Mouse (Mus musculus): ENCODE data around the gene 2010111I01Rik. TPM values are rescaled to one million over a fixed set of nuclear protein-coding genes. Genes with fewer than 3 reads are reported as not detected.
A peak's percentile ranks its signal among the peaks of the same experiment; 100 is the strongest.

The 2010111I01Rik gene
- polyA plus RNA-seq, 2 experiments: 10.7 to 13.6 TPM

- no peak for TF ChIP-seq EP300 (IDR thresholded peaks at IDR 0.05; ENCODE audit: low read depth)
- TF ChIP-seq CTCF (IDR thresholded peaks at IDR 0.05; ENCODE audit: low read depth): peak; percentile 66
Measured at GRCm38 (mm10) chr13:63046206-63047020, 81.7 kb downstream of the 2010111I01Rik start.

GRCm38 (mm10) chr13:63063706-63064105, 99.0 kb downstream of the 2010111I01Rik start:
- H3K36me3 ChIP-seq (replicated peaks; ENCODE audit: control insufficient read depth, insufficient read depth, low read depth): no peaks in the 10 kb centered on the region
- TF ChIP-seq EP300 (IDR thresholded peaks at IDR 0.05; ENCODE audit: low read depth): no peak
- TF ChIP-seq CTCF (IDR thresholded peaks at IDR 0.05; ENCODE audit: low read depth): no peak
- DNase-seq (ENCODE audit: low read depth in 3 of 3, low spot score in 3 of 3) (peak; percentile 44 to 63 (median 47)), ATAC-seq (ENCODE audit: insufficient read depth) (peak; percentile 89)
- no peak overlapping the region for H3K27ac ChIP-seq
- no peak overlapping the region for H3K4me2 ChIP-seq (ENCODE audit: low read depth)
- WGBS (ENCODE audit: insufficient replicate concordance): 28% methylated on average over 1 of the region's 1 CpGs
- no peak overlapping the region for H3K9ac ChIP-seq (replicated peaks)
- no peaks in the 10 kb centered on the region for H3K9me3 ChIP-seq (ENCODE audit: control insufficient read depth, low read length)
- peaks cover 3 to 7% of the 10 kb centered on the region in 2 experiments; a peak in 3 of 4 replicates for H3K4me1 ChIP-seq (replicated peaks; ENCODE audit: control insufficient read depth in 2 of 2, insufficient read depth in 2 of 2, low read length in 1 of 2)
- no peak overlapping the region for H3K4me3 ChIP-seq (ENCODE audit: insufficient read depth in 1 of 2, low read depth in 2 of 2, low read length in 2 of 2)
- no peaks in the 10 kb centered on the region for H3K27me3 ChIP-seq (ENCODE audit: control insufficient read depth, insufficient read depth, low read length)

More at GRCm38 (mm10) chr13:63046206-63047020, 81.7 kb downstream of the 2010111I01Rik start:
- Histone ChIP-seq H3K4me2 (ENCODE audit: low read depth) (no peak overlapping the region), H3K36me3 (replicated peaks; ENCODE audit: control insufficient read depth, insufficient read depth, low read depth) (no peaks in the 10 kb centered on the region), H3K9ac (replicated peaks) (no peak overlapping the region), H3K4me3 (ENCODE audit: insufficient read depth in 1 of 2, low read depth in 2 of 2, low read length in 2 of 2) (no peak overlapping the region), H3K27ac (no peak overlapping the region), H3K4me1 (replicated peaks; ENCODE audit: control insufficient read depth in 2 of 2, insufficient read depth in 2 of 2, low read length in 1 of 2) (no peaks in the 10 kb centered on the region), H3K9me3 (ENCODE audit: control insufficient read depth, low read length) (no peaks in the 10 kb centered on the region), H3K27me3 (ENCODE audit: control insufficient read depth, insufficient read depth, low read length) (no peaks in the 10 kb centered on the region)
- DNase-seq (ENCODE audit: low read depth in 3 of 3, low spot score in 3 of 3): peak in 1 of 3 experiments; percentile 2
- 42% methylated on average over 7 of the region's 7 CpGs for WGBS (ENCODE audit: insufficient replicate concordance)
- no peak for ATAC-seq (ENCODE audit: insufficient read depth)

GRCm38 (mm10) chr13:63066607-63067006, 101.9 kb downstream of the 2010111I01Rik start:
- Histone ChIP-seq H3K36me3 (replicated peaks; ENCODE audit: control insufficient read depth, insufficient read depth, low read depth) (no peaks in the 10 kb centered on the region), H3K4me1 (replicated peaks; ENCODE audit: control insufficient read depth in 2 of 2, insufficient read depth in 2 of 2, low read length in 1 of 2) (peaks cover 3 to 7% of the 10 kb centered on the region in 2 experiments; a peak in 3 of 4 replicates), H3K27me3 (ENCODE audit: control insufficient read depth, insufficient read depth, low read length) (no peaks in the 10 kb centered on the region), H3K9ac (replicated peaks) (no peak overlapping the region), H3K4me3 (ENCODE audit: insufficient read depth in 1 of 2, low read depth in 2 of 2, low read length in 2 of 2) (no peak overlapping the region), H3K4me2 (ENCODE audit: low read depth) (no peak overlapping the region), H3K9me3 (ENCODE audit: control insufficient read depth, low read length) (no peaks in the 10 kb centered on the region), H3K27ac (no peak overlapping the region)
- no peak for DNase-seq (ENCODE audit: low read depth in 3 of 3, low spot score in 3 of 3)
- ATAC-seq (ENCODE audit: insufficient read depth): no peak
- WGBS (ENCODE audit: insufficient replicate concordance): 49% methylated on average over 1 of the region's 1 CpGs
- TF ChIP-seq CTCF (IDR thresholded peaks at IDR 0.05; ENCODE audit: low read depth): no peak
- TF ChIP-seq EP300 (IDR thresholded peaks at IDR 0.05; ENCODE audit: low read depth): no peak

- no peaks in the 10 kb centered on the region for H3K9me3 ChIP-seq (ENCODE audit: control insufficient read depth, low read length)
- no peak overlapping the region for H3K4me3 ChIP-seq (ENCODE audit: insufficient read depth in 1 of 2, low read depth in 2 of 2, low read length in 2 of 2)
- WGBS (ENCODE audit: insufficient replicate concordance): 68% methylated on average over 4 of the region's 4 CpGs
- H3K4me1 ChIP-seq (replicated peaks; ENCODE audit: control insufficient read depth in 2 of 2, insufficient read depth in 2 of 2, low read length in 1 of 2): peaks cover 1 to 8% of the 10 kb centered on the region in 2 experiments
- DNase-seq (ENCODE audit: low read depth in 3 of 3, low spot score in 3 of 3): no peak
- H3K27me3 ChIP-seq (ENCODE audit: control insufficient read depth, insufficient read depth, low read length): no peaks in the 10 kb centered on the region
- no peaks in the 10 kb centered on the region for H3K36me3 ChIP-seq (replicated peaks; ENCODE audit: control insufficient read depth, insufficient read depth, low read depth)
- TF ChIP-seq CTCF (IDR thresholded peaks at IDR 0.05; ENCODE audit: low read depth): no peak
- no peak for TF ChIP-seq EP300 (IDR thresholded peaks at IDR 0.05; ENCODE audit: low read depth)
- no peak overlapping the region for H3K4me2 ChIP-seq (ENCODE audit: low read depth)
- no peak for ATAC-seq (ENCODE audit: insufficient read depth)
- H3K27ac ChIP-seq: no peak overlapping the region
- H3K9ac ChIP-seq (replicated peaks): no peak overlapping the region
Measured at GRCm38 (mm10) chr13:63068371-63069136, 103.9 kb downstream of the 2010111I01Rik start.

- Histone ChIP-seq H3K27ac (no peak overlapping the region), H3K27me3 (ENCODE audit: control insufficient read depth, insufficient read depth, low read length) (no peaks in the 10 kb centered on the region), H3K9ac (replicated peaks) (no peak overlapping the region), H3K4me2 (ENCODE audit: low read depth) (no peak overlapping the region), H3K9me3 (ENCODE audit: control insufficient read depth, low read length) (no peaks in the 10 kb centered on the region), H3K4me1 (replicated peaks; ENCODE audit: control insufficient read depth in 2 of 2, insufficient read depth in 2 of 2, low read length in 1 of 2) (peaks cover 0 to 3% of the 10 kb centered on the region in 2 experiments; a peak in 3 of 4 replicates), H3K4me3 (ENCODE audit: insufficient read depth in 1 of 2, low read depth in 2 of 2, low read length in 2 of 2) (no peak overlapping the region), H3K36me3 (replicated peaks; ENCODE audit: control insufficient read depth, insufficient read depth, low read depth) (no peaks in the 10 kb centered on the region)
- WGBS (ENCODE audit: insufficient replicate concordance): 68% methylated on average over 8 of the region's 8 CpGs
- DNase-seq (ENCODE audit: low read depth in 3 of 3, low spot score in 3 of 3) (no peak), ATAC-seq (ENCODE audit: insufficient read depth) (no peak)
- TF ChIP-seq EP300 (IDR thresholded peaks at IDR 0.05; ENCODE audit: low read depth) (no peak), CTCF (IDR thresholded peaks at IDR 0.05; ENCODE audit: low read depth) (no peak)
Measured at GRCm38 (mm10) chr13:63071874-63072273, 107.2 kb downstream of the 2010111I01Rik start.

Measured in liver, embryonic 14.5 days (tissue).